Mouse (Mus musculus) cerebellum, adult 18-20 months (tissue): ENCODE measurements around the gene Prpf8.
"Not testable (repeated sequence)": the region's sequence is repeated elsewhere in the genome, so short reads cannot be mapped to it uniquely, and the experiment has no call there.

Experiments
- DNase-seq, 2 experiments: peaks; one replicate each; pipeline ENCODE4 v3.0.0; 2021

Prpf8 gene

GRCm38 (mm10) chr11:75486601-75487285, at the start of gene Prpf8:
Gene Prpf8 (plus strand): TSS chr11:75486816.
- peak; percentile 97 to 98 for DNase-seq

DNA sequence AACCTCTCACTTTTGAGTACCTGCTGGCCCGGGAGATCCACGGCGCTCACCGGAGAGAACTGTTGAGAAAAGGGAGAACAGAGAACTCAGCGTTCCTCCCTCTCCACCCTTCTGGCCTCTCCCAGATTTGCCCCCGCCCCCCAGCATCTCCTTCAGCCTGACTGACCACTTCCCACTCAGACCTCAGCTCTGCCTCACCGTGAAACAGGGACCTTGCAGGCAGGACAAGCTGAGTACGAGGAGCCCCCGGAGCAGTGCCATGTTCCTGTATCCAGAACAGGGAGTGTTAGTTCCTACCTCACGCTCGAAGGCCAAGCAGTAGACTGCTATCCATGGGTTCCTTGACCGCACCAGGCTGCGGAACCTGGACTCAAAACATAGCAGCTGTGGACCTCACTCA, 48.4 kb upstream of the Prpf8 start:
- no peak for DNase-seq

DNA sequence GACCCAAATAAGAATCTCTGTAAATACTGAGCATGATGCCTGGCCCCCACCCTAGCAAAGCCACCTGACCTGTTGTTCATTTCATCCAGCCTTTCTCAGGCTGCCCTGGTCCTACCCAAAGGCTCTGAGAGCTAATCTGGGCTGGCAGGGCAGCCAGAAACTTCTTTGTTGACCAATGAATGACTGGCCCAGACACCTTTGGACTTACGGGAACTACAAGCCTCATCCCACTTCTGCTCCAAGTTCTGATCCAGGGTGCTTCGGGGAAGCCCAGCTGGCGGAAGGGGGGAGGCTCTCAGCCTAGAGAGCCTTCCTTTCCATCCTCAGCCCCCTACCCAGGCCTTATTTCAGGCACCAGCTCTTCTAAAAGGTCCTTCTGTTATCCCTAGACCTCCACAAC, 47.8 kb upstream of the Prpf8 start:
- no peak for DNase-seq

GRCm38 (mm10) chr11:75439363-75439762, 47.3 kb upstream of the Prpf8 start, which contains the start of gene Serpinf2:
Gene Serpinf2 (minus strand): TSS chr11:75439591.
- no peak for DNase-seq

- no peak for DNase-seq
Observed at GRCm38 (mm10) chr11:75439951-75440350, 46.7 kb upstream of the Prpf8 start.

DNA sequence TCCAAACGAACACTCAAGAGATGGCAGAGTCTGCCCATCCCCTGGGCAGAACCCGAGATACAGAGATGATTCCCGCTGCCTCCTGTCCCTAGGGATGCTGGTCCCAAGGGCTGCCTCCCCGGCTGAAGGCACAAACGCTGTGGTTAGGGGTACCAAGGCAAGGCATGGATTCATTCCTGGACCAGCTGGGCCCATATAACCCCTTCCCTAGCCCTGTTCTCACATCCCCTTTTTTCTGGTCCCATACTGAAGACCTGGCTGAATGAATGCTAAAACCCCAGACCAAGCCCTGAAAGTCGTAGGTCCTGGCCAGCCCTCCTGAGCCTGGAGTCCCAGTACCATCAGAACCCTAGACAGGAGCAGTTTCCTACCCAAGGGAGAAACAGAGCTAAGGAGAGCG, 45.6 kb upstream of the Prpf8 start:
- no peak for DNase-seq

DNA sequence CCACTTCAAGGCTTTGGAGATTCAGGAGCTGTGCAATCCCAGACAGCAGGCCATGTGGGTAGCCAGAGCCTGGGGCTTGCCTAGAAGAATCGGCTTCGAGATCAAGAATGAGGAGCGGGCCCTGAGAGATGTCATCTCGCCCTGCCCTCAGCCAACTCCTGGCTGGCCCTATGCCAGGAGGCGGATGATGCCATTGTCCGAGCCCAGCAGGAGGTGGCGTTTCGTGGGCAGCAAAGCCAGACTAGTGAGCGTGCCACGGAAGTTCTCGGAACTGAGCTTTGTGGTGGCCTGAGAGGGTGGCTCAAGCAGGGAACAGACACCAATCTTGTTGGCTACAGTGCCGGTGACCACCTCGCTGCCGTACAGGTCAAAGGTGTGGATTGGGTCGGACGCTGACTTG, 45.0 kb upstream of the Prpf8 start:
- peak; percentile 47 to 57 for DNase-seq

DNA sequence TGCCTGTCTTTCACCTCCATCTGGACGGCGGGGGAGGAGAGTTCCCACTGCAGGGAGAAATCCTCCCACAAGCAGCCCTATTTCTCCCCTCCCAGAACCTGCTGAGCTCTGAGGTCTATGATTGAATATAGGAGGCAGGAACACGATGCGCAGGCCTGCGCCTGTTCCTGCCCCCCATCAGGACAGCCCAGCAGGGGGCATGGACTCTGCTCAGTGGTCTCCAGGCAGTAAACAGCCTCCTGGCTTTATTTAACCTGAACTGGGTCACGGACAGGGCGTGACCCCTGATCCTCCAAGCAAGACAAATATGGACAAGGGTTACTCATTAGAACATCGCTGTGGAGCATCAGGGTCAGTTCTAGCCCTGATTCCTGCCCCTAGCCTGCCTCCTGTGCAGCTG, 42.9 kb upstream of the Prpf8 start:
- no peak for DNase-seq

DNA sequence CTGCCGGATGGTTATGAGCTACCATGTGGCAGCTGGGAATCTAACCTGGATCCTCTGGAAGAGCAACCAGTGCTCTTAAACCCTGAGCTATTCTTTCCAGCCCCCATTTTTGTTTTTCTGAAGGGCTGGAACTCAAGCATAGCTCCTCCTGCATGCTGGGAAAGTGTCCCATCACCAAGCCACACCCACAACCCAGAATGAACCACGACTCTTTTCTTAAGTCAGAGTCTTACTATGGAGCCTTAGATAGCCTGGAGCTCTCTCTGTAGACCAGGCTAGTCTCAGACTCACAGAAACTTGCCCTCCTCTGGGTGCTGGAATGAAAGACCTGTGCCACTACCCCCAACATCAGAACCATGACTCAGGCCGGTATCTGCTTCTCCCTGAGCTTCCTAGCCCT, 38.0 kb upstream of the Prpf8 start:
- no peak for DNase-seq

DNA sequence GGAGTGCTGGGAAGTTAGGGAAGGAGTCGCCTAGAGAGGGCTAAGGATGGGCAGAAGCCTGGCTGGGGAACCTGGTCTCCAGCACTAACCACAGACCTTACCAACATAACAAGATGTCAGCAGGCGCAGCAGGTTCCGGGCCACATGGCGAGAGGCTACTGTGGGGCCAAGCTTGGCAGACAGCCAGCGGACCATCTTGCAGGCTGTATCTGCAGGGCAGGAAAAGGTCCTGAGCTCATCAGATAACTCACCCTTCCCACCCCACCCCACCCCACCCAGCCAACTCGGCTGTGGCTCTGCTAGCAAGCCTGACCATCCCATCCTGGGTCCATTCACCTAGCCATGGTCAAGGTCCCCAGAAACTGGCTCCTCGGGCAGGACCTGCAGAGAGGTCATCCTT, 36.9 kb upstream of the Prpf8 start:
- peak; percentile 57 to 61 for DNase-seq

DNA sequence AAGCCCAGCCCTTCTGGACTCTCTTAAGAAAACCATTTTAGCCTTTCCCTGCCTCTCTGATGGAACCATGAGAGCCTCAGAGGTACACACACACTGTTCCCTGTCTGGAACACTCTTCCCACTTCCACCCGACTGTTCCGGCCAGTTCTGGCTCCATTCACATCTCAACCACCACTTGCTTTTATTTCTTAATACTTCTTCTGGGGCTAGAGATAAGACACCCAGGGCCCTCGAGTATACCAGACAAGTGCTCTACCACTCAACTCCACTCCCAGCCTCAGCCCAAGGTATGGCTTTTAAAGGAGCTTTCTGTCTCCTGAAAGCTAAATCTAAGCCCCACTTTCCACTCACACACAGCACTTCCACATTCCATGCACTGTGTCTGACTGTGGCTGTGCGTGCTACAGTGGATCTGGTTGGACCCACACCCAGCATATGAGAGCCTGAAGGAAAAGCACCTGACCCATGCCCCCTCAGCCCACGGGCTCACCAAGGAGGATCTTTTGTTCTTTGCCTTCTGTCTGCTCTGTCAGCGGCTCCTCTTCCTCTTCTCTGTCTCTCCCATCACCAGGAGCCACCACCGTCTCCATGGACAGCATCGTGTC, 36.2 kb upstream of the Prpf8 start:
- no peak for DNase-seq

DNA sequence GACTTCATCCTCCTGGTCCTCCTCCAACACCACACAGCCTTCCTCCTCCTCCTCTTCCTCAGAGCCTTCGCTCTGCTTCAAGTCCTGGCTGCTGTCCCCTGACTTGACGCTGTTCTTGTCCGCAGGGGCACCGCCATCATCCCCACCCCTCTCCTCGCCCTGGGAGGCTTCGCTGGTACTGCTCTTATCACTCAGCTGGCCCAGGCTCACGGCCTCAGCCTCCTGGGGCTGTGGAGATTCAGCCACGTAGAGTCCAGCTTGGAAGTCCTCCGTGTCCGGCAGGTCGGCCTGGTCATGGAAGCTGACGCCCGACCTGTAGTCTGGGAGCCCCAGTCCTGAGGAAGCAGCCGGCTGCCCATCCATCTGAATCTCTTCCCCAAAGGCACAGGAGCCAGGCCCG, 35.7 kb upstream of the Prpf8 start:
- DNase-seq, result no peak

- DNase-seq, result no peak
Observed at GRCm38 (mm10) chr11:75452081-75452480, 34.5 kb upstream of the Prpf8 start.

GRCm38 (mm10) chr11:75452812-75453557, 33.6 kb upstream of the Prpf8 start:
- DNase-seq, result no peak

GRCm38 (mm10) chr11:75453991-75454930, 32.4 kb upstream of the Prpf8 start, which contains the start of gene Wdr81:
Gene Wdr81 (minus strand): TSS chr11:75454717.
- peak; percentile 83 to 91 for DNase-seq

- no peak for DNase-seq
Observed at GRCm38 (mm10) chr11:75455041-75455736, 31.4 kb upstream of the Prpf8 start.

GRCm38 (mm10) chr11:75455971-75456370, 30.6 kb upstream of the Prpf8 start:
- DNase-seq, result not testable (repeated sequence)

DNA sequence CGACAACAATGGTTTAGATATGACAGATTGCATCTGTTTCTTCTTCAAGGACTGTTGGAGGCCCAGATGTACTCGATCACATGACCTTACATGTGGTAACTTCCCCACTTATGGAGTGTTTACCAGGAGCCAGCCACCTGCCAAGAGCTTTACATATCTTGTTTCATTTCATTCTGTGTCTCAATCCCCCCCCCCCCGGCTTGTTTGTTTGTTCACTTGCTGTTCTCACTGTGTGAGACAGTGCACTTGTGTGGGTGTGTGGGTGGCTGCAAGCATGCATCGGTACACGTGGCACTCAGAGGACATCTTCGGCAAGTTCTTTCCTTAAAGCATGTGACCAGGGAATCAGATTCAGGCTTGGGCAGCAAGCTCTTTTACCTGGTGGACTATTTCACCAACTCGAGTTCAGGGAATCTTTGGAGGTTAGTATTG, 30.2 kb upstream of the Prpf8 start:
- DNase-seq, result no peak

DNA sequence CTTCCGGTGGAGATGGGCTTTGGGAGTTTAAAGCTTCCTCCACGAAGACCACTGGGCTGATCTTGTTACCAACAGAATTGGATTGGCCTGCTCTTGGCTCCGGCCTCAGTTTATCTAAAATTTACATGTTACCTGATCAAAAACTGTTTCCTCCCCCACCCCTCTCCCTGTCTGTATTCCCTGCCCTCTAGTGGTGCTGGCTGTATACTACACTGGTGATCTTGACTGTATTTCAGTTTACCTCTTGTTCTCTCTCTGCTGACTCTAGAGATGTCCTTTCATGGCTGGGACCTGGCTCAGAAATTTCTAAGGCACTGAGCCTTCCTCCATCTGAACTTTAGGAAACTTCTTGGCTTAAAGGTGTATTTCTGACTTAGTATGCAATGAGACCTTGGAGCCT, 28.4 kb upstream of the Prpf8 start:
- peak; percentile 47 for DNase-seq

DNA sequence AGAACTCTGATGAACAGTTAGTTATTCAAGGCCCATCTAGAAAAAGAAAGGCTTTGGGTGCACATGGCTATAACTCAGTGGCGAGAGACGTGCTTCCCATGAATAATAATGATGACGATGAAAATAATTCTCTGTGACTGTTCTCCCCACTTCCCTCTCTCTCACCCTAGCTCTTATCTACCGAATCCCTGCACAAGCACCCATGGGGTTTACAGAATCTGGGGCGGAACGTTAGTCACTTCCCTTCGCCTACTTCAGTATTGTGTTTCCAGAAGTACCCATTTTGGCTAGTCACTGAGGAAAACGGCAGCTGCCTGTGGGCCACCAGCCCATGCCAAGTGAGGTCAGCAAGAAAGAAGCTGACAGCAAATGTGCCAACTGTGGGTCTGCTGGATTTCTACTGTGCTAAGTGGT, 28.0 kb upstream of the Prpf8 start:
- no peak for DNase-seq

DNA sequence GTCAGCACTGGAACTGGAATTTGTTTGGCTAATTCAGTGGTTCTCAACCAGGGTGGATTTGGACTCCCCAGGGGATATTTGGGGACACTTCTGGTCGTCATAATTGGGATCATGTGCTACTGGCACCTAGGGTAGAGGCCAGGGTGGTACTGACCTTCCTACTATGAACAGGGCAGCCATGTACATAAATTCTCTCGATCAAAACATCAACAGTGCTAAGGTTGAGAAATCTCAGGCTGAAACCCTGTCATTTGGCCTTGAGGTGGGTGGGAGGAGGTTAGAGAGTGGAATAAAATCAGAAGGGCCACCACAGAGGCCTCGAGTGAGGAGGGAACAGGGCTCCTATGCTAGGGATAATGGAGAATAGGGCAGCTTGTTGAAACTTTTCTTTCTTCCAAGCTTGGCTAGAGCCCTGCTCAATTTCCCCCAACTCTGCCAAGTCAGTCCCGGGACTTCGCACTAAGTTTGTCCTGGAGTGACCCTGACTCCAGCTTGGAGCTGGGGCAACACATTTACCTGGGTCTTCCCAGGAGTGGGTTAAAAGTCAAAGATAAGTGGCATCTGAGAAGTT, 27.4 kb upstream of the Prpf8 start:
- DNase-seq, result no peak

- no peak for DNase-seq
Observed at GRCm38 (mm10) chr11:75459751-75460102, 26.9 kb upstream of the Prpf8 start.
